Mouse (Mus musculus): ENCODE measurements around the gene Yjefn3.

The Yjefn3 gene

GRCm38 (mm10) chr8:69907106-69907505, 4.6 kb upstream of the Yjefn3 start:
- DNase-seq (ENCODE audit: low read depth, low spot score) = no peak

DNA sequence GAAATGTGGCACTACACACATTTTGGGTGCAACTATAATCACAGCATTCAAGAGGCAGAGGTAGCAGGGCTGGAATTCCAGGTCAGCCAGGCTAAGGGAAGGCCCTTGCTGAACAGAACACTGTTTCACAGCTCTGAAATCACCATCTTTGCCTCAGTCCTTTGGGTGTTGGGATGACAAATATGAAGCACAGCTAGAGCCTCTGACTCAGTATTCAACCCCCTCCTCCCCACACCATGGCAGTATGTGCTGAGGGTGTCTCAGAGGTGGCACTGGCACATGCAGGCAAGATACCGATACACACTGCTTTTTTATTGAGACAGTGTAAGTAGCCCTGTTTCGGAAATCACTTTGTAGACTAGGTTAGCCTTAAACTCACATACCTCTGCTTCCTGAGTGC, 3.7 kb upstream of the Yjefn3 start:
- no peak for DNase-seq (ENCODE audit: low read depth, low spot score)

- DNase-seq (ENCODE audit: low read depth, low spot score) = no peak
These were observed 1.6 kb upstream of the Yjefn3 start for GRCm38 (mm10) chr8:69904096-69904495.

DNA sequence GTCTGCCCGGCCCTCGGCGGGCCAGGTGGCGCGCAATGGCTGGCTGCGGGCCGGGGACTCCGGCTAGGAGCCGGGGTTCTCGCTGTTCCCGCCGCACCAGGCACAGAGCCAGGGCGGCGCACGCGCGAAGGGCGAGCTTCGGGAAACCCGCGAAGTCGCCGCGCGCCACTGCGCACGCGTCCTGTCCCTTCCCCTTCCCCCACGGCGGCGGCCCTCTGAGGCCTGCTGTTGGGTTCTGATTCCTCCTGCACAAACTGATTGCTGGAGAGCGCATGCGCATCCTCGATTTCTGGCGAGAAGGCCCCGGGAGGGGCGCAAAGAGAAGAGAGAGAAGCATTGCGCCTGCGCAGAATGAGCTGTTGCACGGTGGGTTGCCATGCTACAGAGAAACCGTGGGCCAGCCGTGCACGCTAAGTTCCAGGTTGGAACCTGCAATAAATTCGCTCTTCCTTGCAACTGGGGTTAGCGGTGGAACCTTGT, 591 bp upstream of the Yjefn3 start:
- peak; percentile 94 for DNase-seq (ENCODE audit: low read depth, low spot score)

- peak; percentile 93 for DNase-seq (ENCODE audit: low read depth, low spot score)
These were observed 889 bp downstream of the Yjefn3 start for GRCm38 (mm10) chr8:69901484-69902162.

GRCm38 (mm10) chr8:69900895-69901451, 1.5 kb downstream of the Yjefn3 start:
- DNase-seq (ENCODE audit: low read depth, low spot score) = no peak

- no peak for DNase-seq (ENCODE audit: low read depth, low spot score)
These were observed 2.6 kb downstream of the Yjefn3 start for GRCm38 (mm10) chr8:69899876-69900275.

DNA sequence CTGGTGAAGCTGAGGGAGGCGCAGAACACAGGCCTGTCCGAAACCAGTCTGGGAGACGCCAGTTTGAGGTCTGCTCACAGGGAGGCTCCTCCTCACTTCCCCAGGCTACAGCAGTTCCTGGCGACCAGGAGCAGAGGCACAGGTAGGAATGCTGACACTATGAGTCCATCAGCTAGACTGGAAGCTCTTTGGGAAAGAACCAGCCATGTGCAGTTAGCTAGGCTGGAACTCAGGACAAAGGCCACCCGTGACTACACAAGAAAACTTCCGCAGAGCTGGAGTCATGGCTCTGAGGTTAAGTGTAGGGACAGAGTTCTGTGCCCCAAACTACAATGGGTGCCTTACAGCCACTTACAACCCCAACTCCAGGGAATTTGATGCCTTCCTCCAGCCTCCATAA, 4.7 kb downstream of the Yjefn3 start:
- DNase-seq (ENCODE audit: low read depth, low spot score) = no peak

- DNase-seq (ENCODE audit: low read depth, low spot score) = no peak
These were observed 6.6 kb downstream of the Yjefn3 start for GRCm38 (mm10) chr8:69895772-69896451.

- no peak for DNase-seq (ENCODE audit: low read depth, low spot score)
These were observed 7.6 kb downstream of the Yjefn3 start for GRCm38 (mm10) chr8:69894836-69895332.

- peak; percentile 33 for DNase-seq (ENCODE audit: low read depth, low spot score)
These were observed 8.6 kb downstream of the Yjefn3 start for GRCm38 (mm10) chr8:69893863-69894262.

DNA sequence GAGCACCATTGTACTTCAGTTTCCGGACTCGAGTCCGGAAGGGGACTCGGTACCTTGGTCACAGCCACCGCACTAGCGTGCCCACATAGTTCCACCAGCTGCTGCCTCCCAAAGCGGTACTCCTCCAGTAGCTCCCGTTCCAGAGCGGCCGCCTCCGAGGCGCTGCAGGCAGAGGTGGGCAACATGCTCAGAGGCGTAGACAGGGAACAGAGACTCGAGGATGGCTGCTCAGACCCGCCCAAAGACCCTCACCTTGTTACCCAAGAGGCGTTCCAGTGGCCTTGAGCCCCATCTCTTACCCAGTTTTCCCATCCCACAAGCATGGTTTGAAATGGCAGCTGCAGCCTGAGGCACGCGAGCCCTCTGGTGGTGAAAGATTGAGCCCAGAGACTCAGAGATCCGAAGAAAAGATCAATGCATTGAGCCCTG, 11.7 kb downstream of the Yjefn3 start:
- no peak for DNase-seq (ENCODE audit: low read depth, low spot score)

DNA sequence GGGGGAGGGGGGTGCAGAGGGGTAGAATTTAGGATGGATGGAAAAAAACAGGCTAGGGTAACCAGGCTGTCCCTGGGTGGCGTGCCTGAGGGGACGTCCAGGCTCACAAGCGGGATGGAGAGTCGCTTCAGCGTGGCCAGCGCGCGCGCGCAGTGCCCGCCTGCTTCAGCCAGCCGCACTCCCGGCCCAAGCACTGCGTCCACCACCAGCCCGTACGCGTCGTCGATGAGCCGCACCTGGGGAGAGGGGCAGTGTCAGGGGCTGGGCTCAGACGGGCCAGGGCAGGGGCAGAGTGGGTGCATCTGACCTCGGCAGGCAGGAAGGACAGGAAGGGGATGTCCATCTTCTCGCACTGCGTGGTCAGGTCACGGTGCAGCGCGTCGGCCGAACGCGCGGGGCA, 13.6 kb downstream of the Yjefn3 start:
- DNase-seq (ENCODE audit: low read depth, low spot score) = no peak

DNA sequence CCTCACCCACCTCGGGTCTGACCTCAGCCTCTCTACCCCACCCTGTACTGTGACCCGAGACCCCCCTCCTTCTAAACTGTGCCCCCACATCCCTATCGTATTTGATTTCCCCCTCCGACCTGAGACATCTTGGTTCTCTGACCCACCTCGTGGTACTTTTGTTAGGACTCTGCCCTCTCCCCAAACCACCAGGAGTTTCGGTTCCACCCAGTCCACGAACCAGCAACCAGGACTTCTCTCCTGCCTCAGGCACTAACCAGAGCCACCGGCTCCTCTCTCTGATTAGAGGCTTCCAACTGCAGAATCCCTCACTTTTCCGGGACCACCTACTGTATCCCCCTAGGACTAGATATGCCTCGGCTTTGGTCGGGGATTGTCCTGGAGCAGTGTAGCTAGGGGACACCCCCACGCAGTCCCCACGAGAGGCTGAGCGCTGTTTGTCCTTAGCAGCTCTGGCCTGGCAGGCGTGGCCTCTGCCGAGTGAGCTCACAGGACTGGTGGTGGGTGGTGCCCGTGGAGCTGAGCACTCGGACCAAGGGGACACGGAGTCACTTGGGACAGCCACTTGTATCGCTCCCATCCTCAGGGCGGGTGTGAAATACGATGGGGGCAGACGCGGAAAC, 14.2 kb downstream of the Yjefn3 start:
- no peak for DNase-seq (ENCODE audit: low read depth, low spot score)

DNA sequence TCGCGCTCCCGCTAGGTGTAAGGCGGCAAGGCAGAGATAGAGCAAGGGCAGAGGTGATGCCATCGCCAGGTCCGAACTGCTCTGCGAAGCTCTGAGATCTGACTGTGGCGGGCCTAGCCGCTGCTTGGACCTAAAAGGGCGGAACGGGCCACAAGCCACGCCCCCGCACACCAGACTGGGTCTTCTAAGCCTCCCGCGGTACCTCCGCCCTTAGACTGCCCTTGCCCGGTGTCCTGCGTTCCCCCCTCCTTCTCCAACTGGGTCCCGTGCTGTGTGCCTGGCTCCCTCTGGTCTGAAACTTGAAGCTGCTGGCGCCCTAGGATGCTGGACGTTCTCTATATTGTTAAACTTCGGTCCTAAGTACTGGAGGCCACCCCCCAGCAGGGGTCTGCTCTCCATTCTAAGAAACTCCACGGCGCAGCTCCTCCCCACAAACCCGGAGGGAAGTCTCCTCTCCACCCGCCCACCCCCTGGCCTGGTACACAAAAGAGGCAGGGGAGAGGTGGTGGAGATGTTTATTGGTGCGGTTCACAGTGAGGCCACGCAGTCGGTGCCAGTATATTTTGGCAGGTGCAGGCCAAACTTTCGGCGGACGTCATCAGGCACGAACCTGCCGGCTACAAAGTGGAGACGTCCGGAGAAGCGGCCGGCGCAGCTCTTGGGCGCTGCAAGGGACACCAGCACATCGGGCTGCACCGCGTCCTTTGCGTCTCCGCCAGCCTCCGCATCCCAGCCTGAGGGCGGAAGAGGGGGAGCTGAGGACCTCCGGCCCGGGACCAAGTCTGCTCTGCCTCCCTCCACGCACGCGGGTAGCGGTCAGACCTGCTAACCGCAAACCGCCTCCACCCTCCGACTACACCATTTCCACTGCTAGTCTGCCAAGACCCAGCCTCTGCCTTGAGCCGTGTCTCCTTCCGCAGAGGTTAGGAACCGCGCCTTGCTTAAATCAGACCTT, 14.9 kb downstream of the Yjefn3 start, which contains the start of gene Cilp2:
Gene Cilp2 (minus strand): TSS at position 399 of the 955 bp plus-strand sequence.
- no peak for DNase-seq (ENCODE audit: low read depth, low spot score)

GRCm38 (mm10) chr8:69884141-69884540, 18.4 kb downstream of the Yjefn3 start:
- DNase-seq (ENCODE audit: low read depth, low spot score) = no peak

DNA sequence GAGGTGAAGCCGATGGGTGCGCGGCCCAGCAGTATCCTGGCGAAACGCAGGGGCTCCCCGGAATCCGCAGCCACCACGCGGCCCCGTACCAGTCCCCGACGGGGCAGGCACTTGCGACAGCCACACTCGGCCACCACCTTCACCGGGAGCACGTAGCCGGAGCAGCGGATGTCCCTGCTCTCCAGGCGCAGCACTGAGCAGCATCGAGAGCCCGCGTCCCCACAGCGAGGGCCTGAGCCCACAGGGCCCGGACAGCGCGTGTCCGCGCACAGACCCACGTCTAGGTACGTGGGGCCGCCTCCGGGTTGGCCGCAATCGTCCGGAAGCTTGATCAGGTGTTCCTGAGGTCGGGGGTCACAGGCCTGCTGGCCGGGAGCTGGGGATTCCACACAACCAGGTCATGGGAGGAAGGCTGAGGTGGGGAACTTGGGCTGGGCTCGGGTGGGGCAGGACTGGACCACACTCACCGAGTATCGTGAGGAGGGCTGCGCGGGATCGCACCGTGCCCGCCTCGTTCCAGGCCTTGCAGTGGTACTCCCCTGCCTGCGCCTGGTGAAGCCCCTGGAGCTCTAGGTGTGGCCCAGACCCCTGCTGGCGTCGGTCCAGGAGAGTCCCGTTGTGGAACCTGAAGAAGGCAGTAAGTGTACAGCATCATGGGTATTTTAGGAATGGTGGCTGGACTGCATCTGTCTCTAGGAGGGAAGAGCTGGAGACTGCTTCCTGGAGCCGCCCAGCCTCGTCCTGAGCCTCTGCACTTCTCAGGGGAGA, 19.5 kb downstream of the Yjefn3 start:
- DNase-seq (ENCODE audit: low read depth, low spot score) = no peak

- DNase-seq (ENCODE audit: low read depth, low spot score) = no peak
These were observed 20.3 kb downstream of the Yjefn3 start for GRCm38 (mm10) chr8:69882021-69882756.

GRCm38 (mm10) chr8:69881261-69881865, 21.1 kb downstream of the Yjefn3 start:
- DNase-seq (ENCODE audit: low read depth, low spot score) = no peak

Measured in c-Kit-negative CD71-positive TER-119-positive erythroid progenitor cells, embryonic 14.5 days (primary cell).